Mouse (Mus musculus) T-helper 2 cell (primary cell): ENCODE data around the gene Vmn1r45.
"Not testable (repeated sequence)": the region's sequence is repeated elsewhere in the genome, so short reads cannot be mapped to it uniquely, and the experiment has no call there.

Experiments
- in situ Hi-C: fragments of 300-600 bp; cut with MboI, MseI; formaldehyde crosslinking; loops from one replicate; pipeline ENCODE4 v1.15.1; 2025; ENCODE audit warnings: high pct_unique_total_duplicates

Vmn1r45 gene

GRCm38 (mm10) chr6:89940498-89940897 lies at the start of gene Vmn1r45:
Gene Vmn1r45 (minus strand): TSS chr6:89940598.
- in situ Hi-C loops: not testable (repeated sequence)

GRCm38 (mm10) chr6:89985989-89986388 lies 45.6 kb upstream of the Vmn1r45 start:
- in situ Hi-C loops: no loop called here

GRCm38 (mm10) chr6:89969013-89969412 lies 28.6 kb upstream of the Vmn1r45 start, which contains the start of gene Vmn1r46:
Gene Vmn1r46 (plus strand): TSS chr6:89969313.
- in situ Hi-C loops: no loop called here

- in situ Hi-C loops: no loop called here
These were observed 25.9 kb upstream of the Vmn1r45 start for GRCm38 (mm10) chr6:89966341-89966740.

GRCm38 (mm10) chr6:89953556-89953955 lies 13.2 kb upstream of the Vmn1r45 start:
- in situ Hi-C loops: no loop called here

GRCm38 (mm10) chr6:89940926-89941325 lies 528 bp upstream of the Vmn1r45 start:
- in situ Hi-C loops: no loop called here

- in situ Hi-C loops: no loop called here
These were observed 56.6 kb downstream of the Vmn1r45 start for GRCm38 (mm10) chr6:89883812-89884211.

GRCm38 (mm10) chr6:89883360-89883759 lies 57.0 kb downstream of the Vmn1r45 start, which contains the start of gene Vmn1r44:
Gene Vmn1r44 (plus strand): TSS chr6:89883660.
- in situ Hi-C loops: no loop called here
